Mouse (Mus musculus) adipose tissue, adult 10 weeks (tissue): ENCODE results near the gene Vmn1r80. TPM values are rescaled to one million over a fixed set of nuclear protein-coding genes. Genes with fewer than 3 reads are reported as not detected.

Experiments used
- polyA plus RNA-seq: library from polyadenylated mRNA; stranded (reverse); fragments of 350-450 nt; fragmentation: Illumina TruSeq; extraction: RNeasy Lipid Tissue Mini Kit (QIAGEN cat#74804); gene quantifications from one replicate; pipeline ENCODE4 v1.2.3, GENCODE M21; 2014; ENCODE audit warnings: low read depth, low replicate concordance

Vmn1r80 gene
- not detected for polyA plus RNA-seq

DNA sequence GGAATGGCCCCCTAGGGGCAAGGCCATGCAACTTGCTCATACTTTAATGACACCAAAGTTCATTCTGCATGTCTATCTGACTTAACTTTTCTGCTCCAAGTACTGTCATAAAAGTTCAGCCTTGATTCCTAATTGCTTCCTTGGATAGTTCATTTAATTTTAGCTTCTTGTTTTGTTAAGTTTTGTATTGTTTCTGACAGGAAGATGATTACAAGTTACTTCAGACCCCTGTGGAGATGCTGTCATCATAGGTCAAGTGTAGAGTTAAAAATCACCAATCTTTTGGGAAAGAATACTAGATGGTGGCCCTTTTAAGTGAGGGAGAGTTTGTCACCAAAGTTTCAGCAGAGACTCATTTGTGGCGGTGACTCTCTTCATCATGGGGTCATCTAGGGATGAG, at the start of gene Vmn1r80:
Gene Vmn1r80 (plus strand): TSS at position 301 of the 400 bp plus-strand sequence.

DNA sequence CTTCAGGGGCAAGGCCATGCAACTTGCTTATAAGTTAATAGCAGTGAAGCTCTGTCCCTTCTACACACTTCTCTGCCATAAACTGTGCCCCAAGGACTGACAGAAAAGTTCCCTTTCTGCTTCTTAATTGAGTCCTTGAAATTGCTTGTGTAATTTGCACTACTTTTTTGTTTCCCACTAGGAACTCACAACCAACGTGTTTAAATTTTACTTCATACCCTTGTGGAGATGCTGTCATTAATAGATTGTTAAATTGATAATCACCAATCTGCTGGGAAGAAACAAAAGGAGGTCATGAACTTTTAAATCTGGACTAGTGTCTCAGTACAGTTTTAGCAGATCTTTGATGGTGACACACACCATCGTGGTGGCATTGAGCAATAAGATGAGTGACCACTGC, 39.1 kb upstream of the Vmn1r80 start, which contains the start of gene Vmn1r78:
Gene Vmn1r78 (plus strand): TSS at position 301 of the 400 bp plus-strand sequence.

DNA sequence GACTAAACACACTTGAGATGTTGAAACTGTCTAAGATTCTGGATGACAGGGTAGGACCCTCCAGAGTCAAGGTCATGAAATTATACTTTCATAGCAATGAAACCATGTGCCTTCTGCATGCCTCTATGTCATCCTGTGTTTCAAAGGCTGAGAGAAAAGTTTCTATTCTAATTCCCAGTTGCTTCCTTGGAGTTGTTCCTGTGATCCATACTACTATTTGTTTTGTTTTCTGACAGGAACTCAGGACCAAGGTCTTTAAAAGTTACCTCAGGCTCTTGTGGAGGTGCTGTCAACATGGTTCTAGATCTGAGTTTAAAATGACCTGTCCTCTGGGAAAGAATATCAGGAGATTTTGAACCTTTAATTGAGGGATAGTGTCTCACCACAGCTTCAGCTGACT, 18.1 kb upstream of the Vmn1r80 start, which contains the start of gene Vmn1r79:
Gene Vmn1r79 (plus strand): TSS at position 301 of the 400 bp plus-strand sequence.

Other genes starting within 250 kb of the Vmn1r80 start
- gene Vmn1r77, start 152.5 kb upstream of the Vmn1r80 start, polyA plus RNA-seq: not detected
- gene Vmn1r78, start 39.0 kb upstream of the Vmn1r80 start, polyA plus RNA-seq: not detected
- not detected for gene Vmn1r79, start 18.0 kb upstream of the Vmn1r80 start, polyA plus RNA-seq
- gene Vmn1r81, start 79.0 kb downstream of the Vmn1r80 start, polyA plus RNA-seq: not detected
- not detected for gene Vmn1r82, start 111.1 kb downstream of the Vmn1r80 start, polyA plus RNA-seq
- not detected for gene Vmn1r83, start 140.2 kb downstream of the Vmn1r80 start, polyA plus RNA-seq
- not detected for gene Vmn1r84, start 180.0 kb downstream of the Vmn1r80 start, polyA plus RNA-seq
- 1.8 TPM for gene Zfp551, start 233.5 kb downstream of the Vmn1r80 start, polyA plus RNA-seq